Mouse (Mus musculus): Measurements from ENCODE around the gene Irs2.

Irs2 gene

GRCm38 (mm10) chr8:10952706-10953105, 55.6 kb downstream of the Irs2 start:
- no peak for DNase-seq (ENCODE audit: low spot score)

DNA sequence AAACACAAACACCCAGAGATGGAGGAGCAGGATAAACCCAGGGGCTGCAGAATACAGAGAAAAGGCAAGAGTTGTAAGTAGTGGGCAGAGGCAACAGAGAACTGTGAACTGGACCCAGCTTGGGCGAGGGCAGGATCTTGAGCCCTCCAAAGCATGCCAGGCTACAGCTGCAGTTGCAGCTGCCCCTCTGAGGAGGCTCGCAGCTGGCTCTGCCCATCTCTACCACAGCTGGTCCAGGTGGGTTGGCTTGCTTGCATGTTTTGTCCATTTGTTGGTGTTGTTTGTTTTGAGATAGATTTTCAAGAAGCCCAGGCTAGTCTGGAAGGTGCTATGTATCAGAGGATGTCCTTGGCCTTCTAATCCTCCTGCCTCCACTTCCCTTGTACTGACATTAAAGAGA, 56.0 kb downstream of the Irs2 start:
- no peak for DNase-seq (ENCODE audit: low spot score)

DNA sequence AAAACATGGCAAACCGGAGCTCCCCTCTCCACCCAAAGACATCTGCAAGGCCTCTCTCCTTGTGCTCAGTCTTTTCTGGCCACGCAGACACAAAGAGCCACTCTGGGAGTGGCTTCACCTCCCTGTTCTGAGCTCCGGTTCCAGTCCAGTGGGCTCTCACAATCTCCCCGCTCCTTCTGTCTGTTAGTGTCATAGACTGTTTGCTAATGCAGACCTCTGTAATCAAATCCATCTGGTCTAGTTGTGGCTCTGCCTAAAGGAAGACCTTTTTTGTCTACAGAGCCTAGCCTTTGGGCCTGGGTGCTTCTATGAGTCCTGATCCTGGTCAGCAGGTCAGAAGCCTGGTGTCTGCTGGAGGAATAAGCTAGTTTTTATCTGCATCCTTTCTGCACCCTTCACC, 56.7 kb downstream of the Irs2 start:
- no peak for DNase-seq (ENCODE audit: low spot score)

DNA sequence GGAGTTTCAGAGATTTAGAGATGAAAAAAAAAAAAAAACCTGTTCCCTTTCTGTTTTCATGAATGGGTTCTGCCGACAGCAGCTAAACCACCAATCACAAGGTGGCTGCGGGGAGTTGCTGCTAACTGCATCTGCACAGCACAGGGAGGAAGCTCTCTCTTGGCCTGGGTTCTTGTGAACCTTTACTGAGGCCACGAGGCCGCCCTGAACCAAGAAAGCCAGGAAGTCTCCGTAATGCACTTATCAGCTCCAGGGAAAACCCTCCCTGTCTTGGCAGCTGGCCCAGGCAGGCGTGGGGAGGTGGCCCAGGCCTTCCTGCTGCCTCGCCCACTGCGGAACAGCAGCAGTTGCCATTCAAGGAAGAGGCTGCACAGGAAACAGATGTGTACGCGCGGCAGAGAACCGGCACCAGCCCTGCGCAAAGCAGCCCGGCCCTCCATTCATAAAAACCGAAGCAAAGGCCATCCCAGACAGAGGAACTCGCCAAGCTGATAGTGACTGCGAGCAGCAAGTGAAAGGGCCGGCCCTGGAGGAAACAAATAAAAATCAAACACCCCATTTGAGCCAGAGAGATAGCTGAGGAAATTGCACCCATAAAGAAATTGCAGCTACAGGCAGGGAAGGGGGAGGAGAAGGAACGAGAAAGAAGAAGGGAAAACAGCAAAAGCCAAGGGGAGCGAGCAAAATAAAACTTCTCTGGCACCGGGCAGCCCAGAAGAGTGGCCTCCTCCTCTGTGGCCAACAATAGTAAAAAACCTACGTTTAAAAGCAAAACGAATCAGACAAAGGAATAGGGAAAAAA, 62.1 kb downstream of the Irs2 start:
- peak; percentile 70 for DNase-seq (ENCODE audit: low spot score)

- DNase-seq (ENCODE audit: low spot score): no peak
These were observed 62.8 kb downstream of the Irs2 start for GRCm38 (mm10) chr8:10945490-10945889.

DNA sequence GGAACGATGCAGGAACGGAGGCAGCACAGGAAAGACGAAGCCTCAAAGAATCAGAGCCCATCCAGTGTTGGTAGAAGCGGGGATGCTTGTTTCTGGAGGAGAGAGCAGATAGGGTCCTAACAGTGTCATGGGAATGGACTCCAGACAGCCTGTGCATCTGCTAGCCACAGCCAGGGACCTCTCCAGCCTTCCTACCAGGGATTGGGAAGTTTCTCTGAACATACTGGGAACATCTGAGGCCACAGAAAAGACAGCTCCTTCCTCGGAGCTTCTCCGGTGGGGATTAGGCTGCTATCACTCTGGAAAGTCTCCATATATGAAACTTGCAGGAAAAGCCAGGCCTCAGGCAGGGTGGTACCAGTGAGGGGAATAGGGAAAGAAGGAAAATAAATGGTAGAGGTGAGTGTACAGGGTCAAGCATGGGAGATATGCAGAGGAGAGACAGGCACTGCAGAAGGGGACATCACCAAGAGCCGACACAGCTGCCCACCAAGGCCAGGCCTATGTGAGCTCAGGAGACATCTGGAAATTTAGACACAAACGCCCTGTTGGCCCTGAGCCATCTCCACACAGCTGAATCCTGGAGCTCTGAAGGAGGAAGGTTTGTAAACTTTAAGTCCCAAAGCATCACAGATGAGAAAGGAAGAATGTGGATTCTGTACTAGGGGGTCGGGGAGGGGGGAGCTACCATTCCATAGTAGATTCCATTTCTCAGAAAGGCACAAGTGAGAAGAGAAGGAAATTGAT, 64.8 kb downstream of the Irs2 start:
- no peak for DNase-seq (ENCODE audit: low spot score)

- DNase-seq (ENCODE audit: low spot score): no peak
These were observed 68.4 kb downstream of the Irs2 start for GRCm38 (mm10) chr8:10939883-10940282.

GRCm38 (mm10) chr8:10939210-10939782, 69.0 kb downstream of the Irs2 start:
- no peak for DNase-seq (ENCODE audit: low spot score)

DNA sequence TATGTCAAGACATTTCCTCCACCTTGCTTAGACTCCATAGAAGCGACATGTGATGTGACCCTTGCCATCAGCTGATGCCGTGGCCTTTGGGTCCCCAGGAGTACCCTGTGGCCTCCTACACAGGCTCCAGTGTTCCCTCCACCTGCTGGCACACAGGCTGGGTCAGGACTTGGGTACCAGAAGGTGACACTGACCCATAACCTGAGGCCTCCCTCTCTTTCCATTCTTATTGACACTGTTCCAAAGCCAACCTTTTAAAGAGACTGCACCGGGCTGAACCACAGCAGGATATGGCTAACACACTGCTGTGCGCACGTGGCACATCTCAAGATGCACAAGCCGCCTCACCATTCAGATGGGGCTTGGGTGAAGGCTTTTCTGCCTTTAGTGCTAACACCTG, 70.0 kb downstream of the Irs2 start:
- no peak for DNase-seq (ENCODE audit: low spot score)

- DNase-seq (ENCODE audit: low spot score): no peak
These were observed 71.6 kb downstream of the Irs2 start for GRCm38 (mm10) chr8:10936646-10937045.

DNA sequence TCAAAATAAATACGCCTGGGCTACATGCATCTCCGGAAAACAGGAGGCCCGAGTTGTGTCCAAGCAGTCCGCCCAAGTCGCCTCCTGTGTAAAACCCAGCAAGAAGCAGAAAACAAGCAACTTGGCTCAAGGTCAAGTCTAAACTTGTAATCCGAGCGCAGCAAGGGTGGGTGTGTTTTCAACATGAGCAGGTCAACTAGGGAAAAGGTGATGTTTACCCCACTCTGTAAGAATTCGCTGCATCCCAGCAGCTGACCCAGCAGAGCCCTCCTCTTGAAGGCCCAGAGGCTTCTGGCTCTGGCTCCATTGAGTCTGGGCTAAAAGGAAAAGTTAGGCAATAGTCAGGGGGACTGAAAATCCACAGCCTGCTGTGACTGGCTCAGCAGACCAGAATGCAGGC, 73.0 kb downstream of the Irs2 start:
- DNase-seq (ENCODE audit: low spot score): no peak
